Mouse (Mus musculus): ENCODE results near the gene Hid1.
A peak's percentile ranks its signal among the peaks of the same experiment; 100 is the strongest.
"Not testable (repeated sequence)": the region's sequence is repeated elsewhere in the genome, so short reads cannot be mapped to it uniquely, and the experiment has no call there.

Gene Hid1

GRCm38 (mm10) chr11:115367395-115367944, at the start of gene Hid1:
Gene Hid1 (minus strand): TSS chr11:115367756.
- DNase-seq = peak; percentile 89

- no peak for DNase-seq
These were observed 42.0 kb upstream of the Hid1 start for GRCm38 (mm10) chr11:115409556-115409955.

- DNase-seq = no peak
These were observed 40.8 kb upstream of the Hid1 start for GRCm38 (mm10) chr11:115408266-115408920.

GRCm38 (mm10) chr11:115406858-115407401, 39.4 kb upstream of the Hid1 start:
- DNase-seq = no peak

GRCm38 (mm10) chr11:115405723-115406122, 38.2 kb upstream of the Hid1 start:
- DNase-seq = no peak

GRCm38 (mm10) chr11:115403338-115404124, 36.0 kb upstream of the Hid1 start, which contains the start of gene Mrpl58:
Gene Mrpl58 (plus strand): TSS chr11:115403752.
- DNase-seq = peak; percentile 91

- no peak for DNase-seq
These were observed 33.3 kb upstream of the Hid1 start for GRCm38 (mm10) chr11:115400630-115401391.

GRCm38 (mm10) chr11:115400126-115400525, 32.6 kb upstream of the Hid1 start:
- no peak for DNase-seq

- DNase-seq = no peak
These were observed 30.5 kb upstream of the Hid1 start for GRCm38 (mm10) chr11:115398085-115398484.

GRCm38 (mm10) chr11:115393721-115394325, 26.3 kb upstream of the Hid1 start:
- DNase-seq = no peak

- no peak for DNase-seq
These were observed 23.8 kb upstream of the Hid1 start for GRCm38 (mm10) chr11:115391358-115391757.

- DNase-seq = not testable (repeated sequence)
These were observed 19.3 kb upstream of the Hid1 start for GRCm38 (mm10) chr11:115386859-115387258.

GRCm38 (mm10) chr11:115384587-115384986, 17.0 kb upstream of the Hid1 start:
- DNase-seq = peak; percentile 54

- DNase-seq = peak; percentile 49
These were observed 16.3 kb upstream of the Hid1 start for GRCm38 (mm10) chr11:115383701-115384474.

GRCm38 (mm10) chr11:115382891-115383290, 15.3 kb upstream of the Hid1 start:
- DNase-seq = no peak

GRCm38 (mm10) chr11:115381743-115382539, 14.4 kb upstream of the Hid1 start, which contains the start of gene Cdr2l:
Gene Cdr2l (plus strand): TSS chr11:115381916.
- DNase-seq = peak; percentile 95

GRCm38 (mm10) chr11:115381276-115381675, 13.7 kb upstream of the Hid1 start:
- no peak for DNase-seq

GRCm38 (mm10) chr11:115377854-115378253, 10.3 kb upstream of the Hid1 start:
- no peak for DNase-seq

- no peak for DNase-seq
These were observed 9.7 kb upstream of the Hid1 start for GRCm38 (mm10) chr11:115377254-115377653.

GRCm38 (mm10) chr11:115376722-115377121, 9.2 kb upstream of the Hid1 start:
- DNase-seq = no peak

All from kidney, postnatal 14 days (tissue).